Mouse (Mus musculus): ENCODE data around the gene Hcfc1r1. TPM values are rescaled to one million over a fixed set of nuclear protein-coding genes. Genes with fewer than 3 reads are reported as not detected.
A peak's percentile ranks its signal among the peaks of the same experiment; 100 is the strongest.

Gene Hcfc1r1
- polyA plus RNA-seq, 1 experiment from 2014 or later: 38.3 TPM

DNA sequence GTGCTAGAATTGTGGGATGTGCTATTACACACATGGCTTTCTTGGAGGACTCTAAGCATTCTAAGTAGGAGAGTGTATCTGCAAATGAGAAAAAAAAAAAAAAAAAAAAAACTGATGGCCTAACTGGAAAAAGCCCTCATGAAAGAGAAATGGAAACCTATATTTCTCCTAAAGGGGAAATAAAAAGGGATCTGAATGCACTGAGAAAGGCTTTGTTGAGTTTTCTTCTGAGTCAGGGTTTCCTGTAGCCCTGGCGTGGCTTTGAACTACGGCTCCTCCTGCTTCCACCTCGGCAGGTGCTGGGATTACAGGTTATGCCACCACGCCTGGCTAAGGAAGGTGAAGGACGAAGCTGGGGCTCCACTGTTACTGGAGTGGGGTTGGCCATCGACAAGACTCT is 19.4 kb upstream of the Hcfc1r1 start:
- no peaks in the 10 kb centered on the region for H3K36me3 ChIP-seq (ENCODE audit: control insufficient read depth, insufficient read depth, low read length)
- WGBS: 61% methylated on average over 6 of the region's 6 CpGs
- H3K4me1 ChIP-seq (replicated peaks; ENCODE audit: control insufficient read depth, insufficient read depth, low read length): no peaks in the 10 kb centered on the region
- H3K9ac ChIP-seq (ENCODE audit: low read length): no peak overlapping the region
- no peak overlapping the region for H3K27ac ChIP-seq (ENCODE audit: low read depth, low read length)
- no peak overlapping the region for H3K4me2 ChIP-seq (ENCODE audit: low read depth, low read length, severe bottlenecking)
- H3K9me3 ChIP-seq (ENCODE audit: control insufficient read depth, low read length): no peaks in the 10 kb centered on the region; the same call in 1 of the 2 replicates
- H3K27me3 ChIP-seq (ENCODE audit: control insufficient read depth, insufficient read depth, low read length): no peaks in the 10 kb centered on the region
- ATAC-seq (replicated peaks; ENCODE audit: low FRiP score) (no peak), DNase-seq (ENCODE audit: low spot score) (no peak)
- no peak overlapping the region for H3K4me3 ChIP-seq (ENCODE audit: low read depth, low read length)

DNA sequence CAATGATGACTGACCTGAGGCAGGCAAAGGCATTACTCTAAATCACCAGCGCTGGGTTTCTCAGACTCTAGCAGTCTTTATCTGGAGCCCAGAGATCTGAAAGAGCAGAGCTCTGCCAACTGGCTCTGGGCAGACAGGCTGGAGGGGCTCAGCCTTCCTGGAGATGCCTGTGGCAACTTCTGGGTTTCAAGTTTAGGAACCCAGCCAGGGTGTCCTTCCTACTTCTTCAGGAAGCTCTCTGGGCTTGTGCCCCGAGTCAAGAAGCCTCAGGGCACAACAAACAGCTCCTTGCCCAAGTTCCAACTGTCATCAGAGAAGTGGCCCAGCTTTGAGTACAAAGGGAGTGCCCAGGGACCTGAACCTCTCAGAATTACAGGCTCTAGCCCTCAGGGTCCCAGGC is 19.0 kb upstream of the Hcfc1r1 start:
- H3K4me3 ChIP-seq (ENCODE audit: low read depth, low read length): no peak overlapping the region
- no peaks in the 10 kb centered on the region for H3K36me3 ChIP-seq (ENCODE audit: control insufficient read depth, insufficient read depth, low read length)
- WGBS: 65% methylated on average over 2 of the region's 2 CpGs
- H3K9me3 ChIP-seq (ENCODE audit: control insufficient read depth, low read length): no peaks in the 10 kb centered on the region; the same call in 1 of the 2 replicates
- no peak overlapping the region for H3K9ac ChIP-seq (ENCODE audit: low read length)
- no peak overlapping the region for H3K27ac ChIP-seq (ENCODE audit: low read depth, low read length)
- DNase-seq (ENCODE audit: low spot score): no peak
- H3K27me3 ChIP-seq (ENCODE audit: control insufficient read depth, insufficient read depth, low read length): no peaks in the 10 kb centered on the region
- ATAC-seq (replicated peaks; ENCODE audit: low FRiP score): no peak
- no peaks in the 10 kb centered on the region for H3K4me1 ChIP-seq (replicated peaks; ENCODE audit: control insufficient read depth, insufficient read depth, low read length)
- H3K4me2 ChIP-seq (ENCODE audit: low read depth, low read length, severe bottlenecking): no peak overlapping the region

DNA sequence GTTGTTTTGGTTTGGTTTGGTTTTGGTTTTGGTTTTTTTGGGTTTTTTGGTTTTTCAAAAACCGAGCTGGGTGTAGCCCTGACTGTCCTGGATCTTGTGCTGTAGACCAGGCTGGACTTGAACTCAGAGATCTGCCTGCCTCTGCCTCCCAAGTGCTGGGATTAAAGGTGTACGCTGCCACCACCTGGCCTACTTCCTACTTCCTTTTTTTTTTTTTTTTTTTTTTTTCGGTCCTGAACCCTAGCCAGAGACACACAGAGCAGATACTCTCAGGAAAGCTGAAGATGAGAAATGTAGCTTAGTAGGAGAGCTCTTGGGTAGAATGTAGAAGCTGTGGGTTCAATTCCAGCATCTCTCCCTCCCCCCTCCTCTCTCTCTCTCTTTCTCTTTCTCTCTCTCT is 14.9 kb upstream of the Hcfc1r1 start:
- no peak overlapping the region for H3K27ac ChIP-seq (ENCODE audit: low read depth, low read length)
- H3K9me3 ChIP-seq (ENCODE audit: control insufficient read depth, low read length): no peaks in the 10 kb centered on the region; the same call in 1 of the 2 replicates
- peaks cover 23% of the 10 kb centered on the region for H3K27me3 ChIP-seq (ENCODE audit: control insufficient read depth, insufficient read depth, low read length)
- H3K4me2 ChIP-seq (ENCODE audit: low read depth, low read length, severe bottlenecking): no peak overlapping the region
- DNase-seq (ENCODE audit: low spot score) (no peak), ATAC-seq (replicated peaks; ENCODE audit: low FRiP score) (no peak)
- H3K4me3 ChIP-seq (ENCODE audit: low read depth, low read length): no peak overlapping the region
- no peaks in the 10 kb centered on the region for H3K4me1 ChIP-seq (replicated peaks; ENCODE audit: control insufficient read depth, insufficient read depth, low read length)
- H3K9ac ChIP-seq (ENCODE audit: low read length): no peak overlapping the region
- 86% methylated on average over 3 of the region's 3 CpGs for WGBS
- no peaks in the 10 kb centered on the region for H3K36me3 ChIP-seq (ENCODE audit: control insufficient read depth, insufficient read depth, low read length)

DNA sequence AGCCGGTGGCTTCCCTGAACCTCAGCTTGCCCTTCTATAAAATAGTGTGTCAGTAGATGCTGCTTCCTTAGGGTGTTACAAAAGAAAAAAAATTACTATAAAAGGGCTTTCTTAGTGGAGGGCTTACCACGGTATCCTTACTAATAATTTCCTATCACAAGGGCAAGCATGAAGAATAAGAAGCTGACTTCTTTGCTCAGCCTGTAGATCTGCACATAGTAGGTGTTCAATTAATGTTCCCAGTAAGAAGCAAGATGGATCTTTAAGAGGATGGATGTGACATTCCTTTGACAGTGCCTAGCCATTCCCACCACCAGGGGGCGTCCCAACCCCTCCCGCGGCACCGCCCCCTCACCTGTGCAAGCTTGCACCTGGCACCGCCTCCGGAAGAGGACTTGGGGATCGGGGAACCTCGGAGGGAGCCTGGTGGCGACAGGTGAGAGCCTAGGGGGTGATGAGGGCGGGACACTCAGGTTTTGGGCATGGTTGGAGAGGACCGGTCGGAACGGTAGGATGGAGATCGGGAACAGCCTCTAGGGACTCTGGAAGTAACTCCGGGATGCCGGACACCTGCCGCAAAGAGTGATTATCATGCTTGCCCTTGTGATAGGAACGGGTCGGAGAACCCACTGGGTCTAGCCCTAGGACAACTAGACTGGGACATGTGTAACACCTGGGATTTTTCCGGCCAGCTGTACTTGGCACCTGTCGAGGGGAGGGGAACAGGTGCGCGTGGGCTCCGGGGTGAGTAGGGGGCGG is 13.1 kb upstream of the Hcfc1r1 start, which contains the start of gene Bicdl2:
Bicdl2 (plus strand) TSS at position 390 of the 759 bp plus-strand sequence.
- H3K9ac ChIP-seq (ENCODE audit: low read length): no peak within 1 kb of the TSS
- 0 out of 2 replicates have a peak, but pooled peaks cover 2% of the 10 kb centered on the region for H3K4me1 ChIP-seq (replicated peaks; ENCODE audit: control insufficient read depth, insufficient read depth, low read length)
- no peaks in the 10 kb centered on the region for H3K36me3 ChIP-seq (ENCODE audit: control insufficient read depth, insufficient read depth, low read length)
- peak; percentile 71 for DNase-seq (ENCODE audit: low spot score)
- WGBS: 6% methylated on average over 27 of the region's 27 CpGs
- peaks cover 23% of the 10 kb centered on the region for H3K27me3 ChIP-seq (ENCODE audit: control insufficient read depth, insufficient read depth, low read length)
- no peak within 1 kb of the TSS for H3K27ac ChIP-seq (ENCODE audit: low read depth, low read length)
- ATAC-seq (replicated peaks; ENCODE audit: low FRiP score): no peak
- H3K4me2 ChIP-seq (ENCODE audit: low read depth, low read length, severe bottlenecking): peak within 1 kb of the TSS; percentile 27
- no peaks in the 10 kb centered on the region; the same call in 1 of the 2 replicates for H3K9me3 ChIP-seq (ENCODE audit: control insufficient read depth, low read length)
- H3K4me3 ChIP-seq (ENCODE audit: low read depth, low read length): no peak within 1 kb of the TSS

DNA sequence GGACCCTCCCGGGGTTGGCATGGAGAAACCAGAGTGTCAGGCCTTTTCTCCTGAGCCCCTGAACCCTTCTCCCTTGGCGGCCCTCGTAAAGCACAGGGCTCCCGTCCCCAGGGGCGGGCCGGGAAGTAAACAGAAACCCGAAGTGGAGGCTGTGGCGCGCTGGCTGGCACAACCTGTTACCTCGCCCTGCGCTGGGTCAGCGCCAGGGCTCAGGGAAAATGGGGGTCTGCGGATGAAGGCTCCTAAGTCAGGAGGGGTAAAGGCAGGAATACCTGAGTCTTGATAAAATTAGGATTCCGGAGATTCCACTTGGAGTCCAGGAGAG is 12.6 kb upstream of the Hcfc1r1 start:
- 5% methylated on average over 14 of the region's 14 CpGs for WGBS
- no peaks in the 10 kb centered on the region; the same call in 1 of the 2 replicates for H3K9me3 ChIP-seq (ENCODE audit: control insufficient read depth, low read length)
- DNase-seq (ENCODE audit: low spot score) (no peak), ATAC-seq (replicated peaks; ENCODE audit: low FRiP score) (no peak)
- no peak overlapping the region for H3K4me3 ChIP-seq (ENCODE audit: low read depth, low read length)
- peaks cover 23% of the 10 kb centered on the region for H3K27me3 ChIP-seq (ENCODE audit: control insufficient read depth, insufficient read depth, low read length)
- H3K36me3 ChIP-seq (ENCODE audit: control insufficient read depth, insufficient read depth, low read length): no peaks in the 10 kb centered on the region
- H3K27ac ChIP-seq (ENCODE audit: low read depth, low read length): no peak overlapping the region
- H3K4me1 ChIP-seq (replicated peaks; ENCODE audit: control insufficient read depth, insufficient read depth, low read length): 0 out of 2 replicates have a peak, but pooled peaks cover 2% of the 10 kb centered on the region
- no peak overlapping the region for H3K4me2 ChIP-seq (ENCODE audit: low read depth, low read length, severe bottlenecking)
- no peak overlapping the region for H3K9ac ChIP-seq (ENCODE audit: low read length)

DNA sequence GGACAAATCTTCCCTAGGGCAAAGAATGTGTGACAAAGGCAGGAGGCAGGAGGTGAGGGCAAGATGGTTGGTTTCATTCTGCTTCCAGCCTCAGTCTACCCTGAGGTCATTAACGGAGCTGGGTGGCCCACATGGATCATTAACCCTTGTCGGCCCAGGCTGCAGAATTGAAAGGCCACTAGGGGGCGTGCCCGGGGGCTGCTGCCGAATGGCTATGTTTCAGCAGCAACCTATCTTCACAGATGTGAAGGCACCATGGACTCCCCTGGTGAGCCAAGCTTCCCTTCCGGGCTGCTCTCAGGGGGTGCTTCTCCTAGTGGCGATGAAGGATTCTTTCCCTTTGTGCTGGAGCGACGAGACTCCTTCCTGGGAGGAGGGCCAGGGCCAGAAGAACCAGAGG is 11.9 kb upstream of the Hcfc1r1 start:
- H3K36me3 ChIP-seq (ENCODE audit: control insufficient read depth, insufficient read depth, low read length): no peaks in the 10 kb centered on the region
- no peak for ATAC-seq (replicated peaks; ENCODE audit: low FRiP score)
- H3K9ac ChIP-seq (ENCODE audit: low read length): no peak overlapping the region
- H3K9me3 ChIP-seq (ENCODE audit: control insufficient read depth, low read length): no peaks in the 10 kb centered on the region; the same call in 1 of the 2 replicates
- 0 out of 2 replicates have a peak, but pooled peaks cover 2% of the 10 kb centered on the region for H3K4me1 ChIP-seq (replicated peaks; ENCODE audit: control insufficient read depth, insufficient read depth, low read length)
- 4% methylated on average over 9 of the region's 9 CpGs for WGBS
- no peak overlapping the region for H3K27ac ChIP-seq (ENCODE audit: low read depth, low read length)
- DNase-seq (ENCODE audit: low spot score): peak; percentile 71
- peaks cover 23% of the 10 kb centered on the region for H3K27me3 ChIP-seq (ENCODE audit: control insufficient read depth, insufficient read depth, low read length)
- H3K4me3 ChIP-seq (ENCODE audit: low read depth, low read length): no peak overlapping the region
- no peak overlapping the region for H3K4me2 ChIP-seq (ENCODE audit: low read depth, low read length, severe bottlenecking)

DNA sequence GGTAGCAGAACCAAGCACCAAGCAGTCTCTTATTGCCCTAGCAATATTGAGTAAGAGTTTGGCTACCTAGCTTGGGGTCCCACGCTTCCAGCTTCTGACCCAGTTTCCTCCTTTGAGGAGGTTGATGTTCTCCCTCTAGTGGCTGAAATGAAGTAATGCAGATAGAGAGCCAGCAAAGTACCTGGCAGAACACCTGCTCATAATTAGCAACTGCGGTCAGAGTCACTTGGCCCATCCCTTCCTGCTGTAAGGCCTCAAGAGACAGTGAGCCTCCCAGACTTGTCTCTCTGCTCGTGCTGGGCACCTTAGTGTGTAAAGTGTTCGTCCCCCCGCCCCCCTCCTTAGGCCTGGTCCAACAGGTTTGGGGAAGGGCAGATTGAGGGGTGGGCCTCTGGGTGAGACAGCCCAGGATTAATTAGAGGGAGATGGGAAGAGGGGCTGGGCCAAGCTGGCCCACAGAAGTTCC is 8.8 kb upstream of the Hcfc1r1 start:
- 0 out of 2 replicates have a peak, but pooled peaks cover 2% of the 10 kb centered on the region for H3K4me1 ChIP-seq (replicated peaks; ENCODE audit: control insufficient read depth, insufficient read depth, low read length)
- DNase-seq (ENCODE audit: low spot score) (no peak), ATAC-seq (replicated peaks; ENCODE audit: low FRiP score) (peak; percentile 49)
- no peak overlapping the region for H3K9ac ChIP-seq (ENCODE audit: low read length)
- H3K27me3 ChIP-seq (ENCODE audit: control insufficient read depth, insufficient read depth, low read length): peaks cover 23% of the 10 kb centered on the region
- H3K4me3 ChIP-seq (ENCODE audit: low read depth, low read length): no peak overlapping the region
- H3K4me2 ChIP-seq (ENCODE audit: low read depth, low read length, severe bottlenecking): no peak overlapping the region
- no peak overlapping the region for H3K27ac ChIP-seq (ENCODE audit: low read depth, low read length)
- H3K36me3 ChIP-seq (ENCODE audit: control insufficient read depth, insufficient read depth, low read length): no peaks in the 10 kb centered on the region
- 10% methylated on average over 5 of the region's 5 CpGs for WGBS
- no peaks in the 10 kb centered on the region for H3K9me3 ChIP-seq (ENCODE audit: control insufficient read depth, low read length)

DNA sequence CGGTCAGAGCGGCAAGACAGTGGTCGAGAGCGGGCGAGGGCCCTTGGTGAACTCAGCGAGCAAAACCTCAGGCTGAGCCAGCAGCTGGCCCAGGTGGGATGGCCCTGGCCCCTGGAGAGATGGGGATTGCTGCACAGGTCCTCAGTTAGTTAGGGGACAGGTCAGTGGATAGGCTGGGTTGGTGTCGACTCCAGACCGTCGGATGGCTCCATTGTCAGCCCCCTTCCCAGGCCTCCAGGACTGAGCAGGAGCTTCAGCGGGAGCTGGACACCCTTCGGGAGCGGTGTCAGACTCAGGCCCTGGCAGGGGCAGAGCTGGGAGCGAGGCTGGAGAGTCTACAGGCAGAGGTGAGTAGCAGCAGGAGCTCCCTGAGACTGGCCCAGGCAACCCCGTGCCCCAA is 7.9 kb upstream of the Hcfc1r1 start:
- DNase-seq (ENCODE audit: low spot score) (no peak), ATAC-seq (replicated peaks; ENCODE audit: low FRiP score) (no peak)
- no peak overlapping the region for H3K27ac ChIP-seq (ENCODE audit: low read depth, low read length)
- 83% methylated on average over 14 of the region's 14 CpGs for WGBS
- H3K9me3 ChIP-seq (ENCODE audit: control insufficient read depth, low read length): no peaks in the 10 kb centered on the region
- H3K4me2 ChIP-seq (ENCODE audit: low read depth, low read length, severe bottlenecking): no peak overlapping the region
- H3K36me3 ChIP-seq (ENCODE audit: control insufficient read depth, insufficient read depth, low read length): no peaks in the 10 kb centered on the region
- H3K4me1 ChIP-seq (replicated peaks; ENCODE audit: control insufficient read depth, insufficient read depth, low read length): 0 out of 2 replicates have a peak, but pooled peaks cover 2% of the 10 kb centered on the region
- H3K4me3 ChIP-seq (ENCODE audit: low read depth, low read length): no peak overlapping the region
- no peak overlapping the region for H3K9ac ChIP-seq (ENCODE audit: low read length)
- peaks cover 14% of the 10 kb centered on the region for H3K27me3 ChIP-seq (ENCODE audit: control insufficient read depth, insufficient read depth, low read length)

Data from forebrain, embryonic 11.5 days (tissue).